Mouse (Mus musculus): ENCODE measurements around the gene Mecp2. TPM values are rescaled to one million over a fixed set of nuclear protein-coding genes. Genes with fewer than 3 reads are reported as not detected.
"Not testable (repeated sequence)": the region's sequence is repeated elsewhere in the genome, so short reads cannot be mapped to it uniquely, and the experiment has no call there.

Gene Mecp2
- 10 to 100 TPM; 27.7 to 29.2 TPM for total RNA-seq (2021)
- long read RNA-seq, experiment 1, full-length matches to known transcripts, result 25 of 32 reads
- long read RNA-seq, experiment 1, partial matches to known transcripts, result 0 of 32 reads
- long read RNA-seq, experiment 1, other reads (novel, unspliced or antisense), result 7 of 32 reads
- long read RNA-seq, experiment 2, full-length matches to known transcripts, result 20 of 24 reads
- long read RNA-seq, experiment 2, partial matches to known transcripts, result 0 of 24 reads
- long read RNA-seq, experiment 2, other reads (novel, unspliced or antisense), result 4 of 24 reads

DNA sequence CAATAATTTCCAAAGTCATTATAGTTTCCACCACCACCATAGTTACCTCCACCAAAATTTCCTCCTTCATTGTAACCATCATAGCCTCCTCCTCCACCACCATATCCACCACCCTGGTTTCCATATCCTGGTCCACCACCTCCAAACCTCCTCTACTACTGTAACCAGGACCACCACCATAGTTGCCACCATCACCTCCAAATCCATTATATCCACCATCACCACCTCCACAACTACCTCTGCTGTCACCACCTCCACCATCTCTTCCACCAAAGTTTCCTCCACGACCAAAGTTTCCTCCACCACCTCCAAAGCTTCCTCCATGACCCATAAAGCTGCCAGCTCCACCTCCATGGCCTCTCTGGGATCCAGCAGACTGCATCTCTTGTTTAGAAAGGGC lies at the start of gene Mecp2:
Gene Mecp2, minus strand, starts transcription at position 101 of the 400 bp plus-strand sequence.
- DNase-seq (ENCODE audit: low spot score), result not testable (repeated sequence)

GRCm38 (mm10) chrX:74176959-74177358 lies 41.8 kb upstream of the Mecp2 start, which contains the start of gene Tktl1:
TSS of gene Tktl1 (plus strand) at chrX:74177259.
- DNase-seq (ENCODE audit: low spot score), result no peak

DNA sequence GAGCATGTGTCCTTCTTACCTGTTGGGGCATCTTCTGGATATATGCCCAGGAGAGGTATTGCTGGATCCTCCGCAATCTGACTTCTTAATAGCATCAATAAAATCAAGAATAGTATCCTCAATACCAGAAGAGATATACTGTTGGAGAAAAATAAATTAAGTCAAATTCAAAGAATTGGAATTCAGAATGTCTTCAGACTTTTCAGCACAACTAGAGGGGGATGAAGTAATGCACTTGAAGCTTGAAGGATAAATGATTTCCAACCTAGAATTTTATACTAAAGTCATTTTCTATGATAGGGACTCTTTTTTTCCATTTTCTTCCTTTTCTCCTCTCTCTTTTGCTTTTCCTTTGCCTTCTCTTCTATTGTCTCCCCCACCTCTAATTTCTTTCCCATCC lies 32.6 kb upstream of the Mecp2 start, which contains the start of gene Tex28:
Gene Tex28, minus strand, starts transcription at position 101 of the 400 bp plus-strand sequence.
- no peak for DNase-seq (ENCODE audit: low spot score)

DNA sequence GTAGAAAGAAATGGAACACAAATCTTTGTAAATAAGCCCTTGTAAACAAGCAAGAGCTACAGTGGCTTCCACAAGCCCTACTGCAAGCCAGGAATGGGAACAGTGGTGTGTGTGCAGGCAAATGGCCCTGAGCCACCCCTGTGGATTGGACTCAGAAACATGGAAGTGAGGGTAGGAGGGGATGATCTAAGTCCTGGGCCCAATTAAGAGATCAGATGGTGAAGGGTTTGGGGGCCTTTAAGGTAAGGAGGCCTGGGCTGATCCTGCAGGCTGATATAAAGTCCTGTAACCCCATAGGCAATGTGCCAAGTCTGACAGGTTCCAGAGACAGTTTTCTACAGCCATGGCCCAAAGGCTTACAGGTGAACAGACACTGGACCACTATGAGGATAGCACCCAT lies 8.0 kb downstream of the Mecp2 start, which contains the start of gene Opn1mw:
Gene Opn1mw, plus strand, starts transcription at position 301 of the 400 bp plus-strand sequence.
- DNase-seq (ENCODE audit: low spot score), result no peak

DNA sequence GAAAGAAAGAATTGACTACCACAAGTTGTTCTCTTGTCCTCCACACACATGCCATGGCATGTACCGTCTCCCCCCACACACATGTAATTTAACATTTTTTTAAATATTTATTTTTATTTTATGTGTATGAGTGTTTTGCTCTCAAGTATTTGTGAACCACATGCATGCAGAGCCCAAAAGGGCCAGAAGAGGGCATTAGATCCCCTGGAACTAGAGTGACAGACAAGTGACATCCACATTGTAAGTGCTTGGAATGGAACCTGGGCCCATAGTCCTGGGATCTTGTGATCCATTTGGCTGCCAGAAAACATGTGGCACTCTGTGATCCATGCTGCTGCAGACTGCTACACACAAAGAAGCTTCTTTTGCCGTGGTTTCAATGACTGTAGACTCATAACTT lies 10.2 kb downstream of the Mecp2 start:
- DNase-seq (ENCODE audit: low spot score), result no peak

DNA sequence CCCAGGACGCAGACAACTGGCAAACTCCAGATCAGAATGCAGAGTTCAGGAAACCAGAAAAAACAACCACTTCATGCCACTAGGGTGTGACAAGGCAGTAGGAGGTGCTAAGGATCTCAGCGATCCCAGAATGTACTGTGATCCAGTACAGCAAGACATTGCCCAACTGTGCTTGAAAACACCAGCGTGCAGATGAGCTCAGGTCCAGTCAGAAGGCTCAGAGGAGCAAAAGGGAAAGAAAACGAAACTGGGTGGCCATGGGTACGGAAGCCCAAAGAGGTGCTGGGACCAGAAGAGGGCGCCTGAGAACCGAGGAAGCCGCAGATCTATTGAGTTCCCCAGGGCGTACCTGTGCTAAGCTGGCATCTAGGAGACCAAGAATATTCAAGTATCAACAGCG lies 19.7 kb downstream of the Mecp2 start:
- peak; percentile 56 for DNase-seq (ENCODE audit: low spot score)

DNA sequence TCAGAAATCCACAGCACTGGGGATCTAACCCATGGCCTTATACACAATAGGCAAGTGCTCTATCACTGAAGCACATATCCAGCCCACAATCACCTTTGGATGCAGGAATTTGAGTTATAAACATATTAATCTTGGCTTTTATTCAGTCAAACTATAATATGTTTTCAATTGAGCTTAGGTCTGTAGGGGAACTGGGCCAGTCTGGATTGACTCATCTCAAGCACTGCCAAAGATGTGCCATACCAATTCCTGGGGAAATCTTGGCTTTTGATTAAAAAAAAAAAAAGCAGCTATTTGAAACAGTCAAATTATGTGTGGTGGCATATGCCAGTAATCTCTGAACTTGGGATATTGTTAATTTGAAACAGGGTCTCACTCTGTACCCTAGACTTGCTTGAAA lies 21.1 kb downstream of the Mecp2 start:
- DNase-seq (ENCODE audit: low spot score), result no peak

- peak; percentile 9 for DNase-seq (ENCODE audit: low spot score)
These were observed 26.4 kb downstream of the Mecp2 start for GRCm38 (mm10) chrX:74108747-74109146.

- no peak for DNase-seq (ENCODE audit: low spot score)
These were observed 29.2 kb downstream of the Mecp2 start for GRCm38 (mm10) chrX:74105916-74106315.

GRCm38 (mm10) chrX:74103457-74104188 lies 31.5 kb downstream of the Mecp2 start:
- peak; percentile 29 for DNase-seq (ENCODE audit: low spot score)

DNA sequence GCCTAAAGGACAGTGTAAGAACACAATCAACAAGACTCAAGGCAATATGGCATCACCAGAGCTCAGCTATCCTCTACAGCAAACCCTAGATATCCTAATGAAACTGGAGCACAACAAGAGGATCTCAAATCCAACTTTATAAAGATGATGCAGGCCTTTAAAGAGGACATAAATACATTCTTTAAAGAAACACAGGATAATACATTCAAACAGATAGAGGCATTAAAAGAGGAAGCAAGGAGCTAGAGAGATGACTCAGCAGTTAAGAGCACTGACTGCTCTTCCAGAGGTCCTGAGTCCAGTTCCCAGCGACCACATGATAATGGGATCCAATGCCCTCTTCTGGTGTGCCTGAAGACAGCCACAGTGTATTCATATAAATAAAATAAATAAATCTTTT lies 40.0 kb downstream of the Mecp2 start:
- no peak for DNase-seq (ENCODE audit: low spot score)

GRCm38 (mm10) chrX:74085601-74086038 lies 49.5 kb downstream of the Mecp2 start:
- peak; percentile 98 for DNase-seq (ENCODE audit: low spot score)

DNA sequence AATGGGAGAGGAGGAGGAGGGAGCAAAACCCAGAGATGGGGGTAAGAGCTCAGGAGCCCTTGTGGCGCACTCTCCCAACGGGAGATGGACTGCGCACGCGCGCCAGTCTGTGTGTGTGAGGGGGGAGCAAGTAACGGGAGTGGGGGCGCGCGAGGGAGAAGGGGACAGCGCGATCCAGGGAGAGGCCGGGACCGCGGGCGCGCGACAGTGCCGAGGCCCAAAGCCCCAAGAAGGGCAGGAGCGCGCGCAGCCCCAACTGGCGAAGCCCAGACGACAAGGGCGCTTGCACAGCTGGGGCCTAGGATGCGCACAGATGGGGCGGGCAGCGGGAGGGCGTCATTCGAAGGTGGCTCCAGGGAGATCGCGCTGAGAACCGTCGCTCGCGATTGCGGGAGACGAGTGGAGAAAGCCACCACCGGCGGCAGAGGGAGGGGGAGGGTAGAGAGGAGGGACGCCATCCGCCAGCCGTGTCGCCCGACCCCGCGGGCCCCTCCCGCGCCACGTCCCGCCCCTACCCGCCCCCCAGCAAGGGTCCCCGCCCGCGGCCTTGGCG lies 50.1 kb downstream of the Mecp2 start:
- DNase-seq (ENCODE audit: low spot score), result peak; percentile 73

DNA sequence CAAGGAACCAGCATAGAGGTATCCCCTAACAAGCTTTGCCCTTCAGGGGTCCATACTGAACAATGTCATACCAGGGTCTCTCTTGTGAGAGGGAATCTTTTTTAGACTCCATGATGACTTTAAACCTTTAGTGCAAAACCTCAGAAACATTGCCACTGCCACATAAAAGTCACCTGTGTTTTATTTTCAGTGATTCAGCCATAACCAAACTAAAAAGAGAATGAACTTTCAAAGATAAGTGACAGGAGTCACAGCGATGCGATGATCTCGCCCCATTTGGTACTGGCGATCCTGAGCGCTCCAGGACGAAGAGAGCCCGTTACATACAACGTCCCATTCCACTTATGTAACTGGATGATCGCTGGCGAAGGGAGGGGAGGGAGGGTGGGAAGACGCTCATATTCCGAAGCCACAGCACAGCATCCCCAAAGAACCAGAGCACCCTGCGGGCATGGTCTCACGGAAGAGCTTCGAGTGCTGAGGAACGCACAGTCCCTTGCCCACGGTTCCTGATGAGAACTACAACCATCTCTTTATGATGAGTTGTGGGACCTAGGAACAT lies 50.8 kb downstream of the Mecp2 start:
- DNase-seq (ENCODE audit: low spot score), result no peak

GRCm38 (mm10) chrX:74070794-74071193 lies 64.4 kb downstream of the Mecp2 start:
- no peak for DNase-seq (ENCODE audit: low spot score)

- peak; percentile 82 for DNase-seq (ENCODE audit: low spot score)
These were observed 67.3 kb downstream of the Mecp2 start for GRCm38 (mm10) chrX:74067891-74068290.

DNA sequence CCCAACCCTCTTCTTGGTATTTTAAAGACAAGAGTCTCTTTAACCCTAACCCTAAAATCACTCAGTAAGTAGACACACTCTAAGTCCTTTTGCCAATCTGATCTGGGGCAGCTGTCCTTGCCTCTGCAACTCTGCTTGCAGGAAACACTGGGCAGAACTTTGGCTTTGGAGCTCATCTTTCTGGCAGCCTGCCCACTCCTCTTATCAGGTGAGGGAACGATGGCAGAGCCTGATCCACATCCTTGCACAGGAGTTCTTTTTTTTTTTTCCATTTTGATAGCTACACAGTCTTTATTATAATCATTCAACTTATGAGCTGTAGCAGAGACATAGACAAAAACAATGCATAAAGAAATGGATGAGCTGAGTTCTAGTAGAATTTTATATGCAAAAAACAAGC lies 90.1 kb downstream of the Mecp2 start:
- no peak for DNase-seq (ENCODE audit: low spot score)

GRCm38 (mm10) chrX:74037702-74038375 lies 97.3 kb downstream of the Mecp2 start:
- no peak for DNase-seq (ENCODE audit: low spot score)

- DNase-seq (ENCODE audit: low spot score), result no peak
These were observed 105.2 kb downstream of the Mecp2 start for GRCm38 (mm10) chrX:74030000-74030399.

GRCm38 (mm10) chrX:74023188-74024049 lies 111.7 kb downstream of the Mecp2 start, which contains the start of gene Irak1:
TSS of gene Irak1 (minus strand) at chrX:74023918.
- DNase-seq (ENCODE audit: low spot score), result peak; percentile 77
